Mouse (Mus musculus) brain, embryonic 18.5 days (tissue): ENCODE data around the gene Atg2a.
"Not testable (repeated sequence)": the region's sequence is repeated elsewhere in the genome, so short reads cannot be mapped to it uniquely, and the experiment has no call there.

Experiments
- DNase-seq: peaks from one replicate; pipeline ENCODE4 v3.0.0-alpha.2; 2012; ENCODE audit warnings: low read depth, low spot score

Gene Atg2a

DNA sequence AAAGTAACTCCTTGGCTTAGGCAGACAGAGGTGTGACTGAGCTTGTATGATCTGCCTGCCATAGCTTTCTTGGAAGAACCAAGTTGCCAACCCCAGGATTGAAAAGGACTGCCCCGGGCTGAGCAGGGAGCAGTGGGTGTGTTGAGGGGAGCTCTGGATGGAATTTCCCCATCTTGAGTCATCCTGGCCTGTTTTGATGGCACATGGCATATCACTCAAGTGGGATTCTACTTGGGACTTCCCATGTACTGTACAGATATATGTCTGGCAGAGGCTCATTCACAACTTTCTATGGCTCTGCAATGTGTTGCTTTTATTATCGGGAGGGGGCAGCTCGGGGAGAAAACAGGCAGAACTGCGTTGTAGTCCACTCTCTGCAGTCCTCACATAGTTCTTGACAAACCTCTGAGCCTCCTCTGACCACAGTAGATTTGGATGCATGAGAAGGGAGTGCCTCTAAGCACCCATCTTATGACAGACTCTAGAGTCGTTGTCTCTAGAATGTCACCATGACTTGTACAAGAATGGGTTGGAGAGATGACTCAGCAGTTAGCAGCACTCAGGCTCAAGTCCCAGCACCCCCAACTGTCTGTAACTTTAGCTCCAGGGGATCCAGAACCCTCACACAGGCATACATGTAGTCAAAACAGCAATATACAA lies 55.2 kb downstream of the Atg2a start:
- no peak for DNase-seq

DNA sequence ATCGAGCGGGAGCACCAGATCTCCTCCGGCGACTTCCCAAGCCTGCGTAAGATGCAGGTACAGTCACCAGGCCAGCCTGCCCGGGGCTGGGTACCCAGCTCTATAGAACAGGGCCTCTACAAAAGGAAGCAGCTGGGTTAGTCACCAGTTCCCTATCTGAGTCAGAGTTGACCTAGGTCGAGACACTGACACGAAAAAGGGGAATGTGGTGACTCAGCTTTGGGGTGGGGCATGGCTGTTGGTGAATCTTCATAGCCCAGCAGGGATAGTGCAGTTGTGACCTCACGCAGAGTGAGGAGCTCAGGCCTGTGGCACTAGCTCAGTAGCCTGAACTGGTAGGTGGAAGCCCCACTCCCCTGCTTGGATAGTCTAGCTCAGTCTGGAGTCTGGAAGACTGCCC lies 56.2 kb downstream of the Atg2a start:
- no peak for DNase-seq

DNA sequence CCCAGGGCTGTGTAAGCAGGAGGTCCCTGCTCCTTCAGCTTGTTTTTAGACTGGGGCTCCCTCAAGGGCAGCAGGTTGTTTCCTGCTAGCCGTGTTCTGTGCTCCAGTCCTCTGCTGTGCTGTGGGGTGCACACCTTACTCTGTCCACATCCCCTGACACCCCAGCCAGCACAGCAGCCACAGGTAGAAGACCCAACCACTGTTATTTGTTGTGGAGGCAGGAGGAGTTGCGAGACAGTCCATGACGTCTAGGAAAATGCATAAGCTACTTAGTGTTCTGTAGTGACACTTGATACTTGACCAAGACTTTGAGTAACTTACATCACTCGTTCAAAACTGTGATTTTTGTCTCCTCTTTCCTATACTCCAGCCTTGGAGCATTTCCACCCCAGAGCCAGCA lies 57.5 kb downstream of the Atg2a start:
- DNase-seq = no peak

DNA sequence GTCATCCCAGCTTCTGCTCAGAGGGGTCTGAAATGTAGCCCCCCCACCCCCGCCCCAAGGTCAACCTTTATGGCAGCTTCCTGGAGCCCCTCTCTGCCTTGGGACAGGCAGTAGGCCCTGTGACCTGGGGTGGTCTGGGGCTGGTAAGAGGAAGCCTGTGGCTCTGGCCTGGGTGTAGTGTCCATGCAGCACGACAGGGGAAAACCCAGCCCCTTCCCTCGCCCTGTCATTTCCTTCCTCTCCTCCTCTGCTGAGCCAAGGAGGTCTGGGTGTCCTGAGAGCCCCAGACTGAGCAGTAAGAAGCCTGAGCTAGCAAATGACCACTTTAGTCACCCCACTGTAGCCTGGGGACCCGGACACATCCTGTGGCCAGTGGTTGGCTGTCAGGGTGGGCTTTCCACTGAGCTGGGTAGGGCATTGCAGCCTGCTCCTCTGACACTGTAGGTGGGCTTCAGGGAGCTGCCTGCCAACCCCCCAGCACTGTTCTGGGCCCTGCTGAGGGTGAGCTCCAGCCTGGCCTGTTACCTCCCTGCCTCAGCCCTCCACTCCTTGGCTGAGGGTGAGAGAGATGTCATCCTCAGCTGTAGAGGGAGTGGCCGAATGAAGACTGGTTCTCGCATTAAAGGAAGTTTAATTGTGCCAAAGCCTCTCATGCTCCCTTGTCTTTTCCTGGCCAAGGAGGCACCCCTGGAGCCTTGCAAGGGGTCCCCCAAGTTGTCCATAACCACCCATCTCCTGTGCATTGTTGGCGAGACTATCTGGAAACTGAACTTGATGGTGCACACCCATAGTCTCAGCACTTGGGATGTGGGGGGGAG lies 58.2 kb downstream of the Atg2a start:
- no peak for DNase-seq

DNA sequence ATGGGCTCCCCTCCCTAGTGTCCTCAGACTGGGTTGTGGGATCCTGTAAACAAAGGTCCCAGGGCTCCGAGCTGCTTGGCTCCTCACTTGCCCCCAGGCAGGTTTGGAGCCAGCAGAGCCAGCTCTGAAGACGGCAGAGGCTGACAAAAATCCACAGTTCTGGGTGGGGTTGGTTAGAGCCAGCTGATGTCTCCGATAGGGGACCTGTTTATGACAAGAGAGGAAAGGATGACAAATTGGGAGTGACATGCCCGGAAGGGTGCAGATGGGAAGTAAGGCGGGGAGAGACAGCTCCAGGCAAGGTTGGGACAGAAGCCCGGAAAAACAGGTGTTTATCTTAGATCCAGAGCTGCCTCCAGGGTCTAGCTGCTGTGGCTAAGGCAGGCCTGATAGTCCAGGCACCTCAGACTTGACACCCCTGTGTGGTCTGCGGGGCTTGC lies 59.0 kb downstream of the Atg2a start:
- DNase-seq = no peak

DNA sequence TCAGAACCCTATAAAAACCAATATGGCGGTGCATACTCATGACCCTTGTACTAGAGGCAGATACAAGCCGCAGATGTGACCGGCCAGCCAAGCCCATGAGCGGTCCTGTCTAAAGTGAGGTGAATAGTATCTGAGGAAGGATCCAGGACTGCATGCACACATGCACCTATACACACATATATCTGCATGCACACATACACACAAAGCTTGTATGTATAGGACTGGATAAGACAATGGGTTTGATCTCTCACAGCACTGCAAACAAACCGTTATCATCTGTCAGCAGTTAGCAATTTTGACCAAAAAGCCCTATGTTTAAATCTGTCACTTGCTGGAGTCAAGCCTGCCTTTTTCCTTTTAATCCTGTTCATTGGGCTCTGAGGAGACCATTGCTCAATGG lies 60.6 kb downstream of the Atg2a start:
- DNase-seq = no peak

DNA sequence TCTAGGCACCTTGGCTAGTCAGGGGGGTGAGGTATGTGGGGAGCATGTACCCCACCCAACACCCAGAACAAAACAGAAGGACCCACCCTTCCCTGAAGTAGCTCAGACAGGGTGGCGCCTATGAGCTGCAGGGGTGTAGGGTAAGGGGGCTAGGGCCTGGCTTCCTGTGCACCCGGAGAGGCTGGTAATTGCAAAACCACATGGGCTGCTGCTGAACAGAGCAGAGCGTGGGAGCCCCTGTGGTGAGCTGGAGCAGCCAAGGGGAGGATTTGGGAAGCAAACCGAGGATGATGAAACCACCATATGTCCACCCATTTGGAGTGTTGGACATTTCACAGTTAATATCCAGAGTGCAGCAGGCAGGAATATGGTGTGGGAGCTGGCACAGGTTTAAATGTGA lies 61.1 kb downstream of the Atg2a start:
- no peak for DNase-seq

DNA sequence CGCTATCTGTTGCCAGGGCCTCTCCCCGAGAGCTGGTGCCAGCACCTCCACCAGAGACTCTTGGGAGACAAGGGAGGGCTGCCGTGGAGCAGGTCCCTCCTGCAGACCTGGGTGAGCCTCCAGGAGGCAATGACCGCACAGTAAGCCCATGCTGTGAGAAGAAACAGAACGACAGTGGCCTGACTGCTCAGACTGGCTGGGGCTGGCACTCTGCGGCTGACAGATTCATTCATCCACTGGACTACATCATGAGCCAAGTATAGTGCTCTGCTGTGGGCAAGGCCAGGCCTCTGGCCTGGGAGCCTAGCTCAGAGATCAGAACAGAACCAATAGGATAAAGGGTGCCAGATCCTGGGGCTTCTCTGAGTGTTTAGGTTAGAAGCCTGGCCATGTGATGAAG lies 62.4 kb downstream of the Atg2a start:
- DNase-seq = no peak

DNA sequence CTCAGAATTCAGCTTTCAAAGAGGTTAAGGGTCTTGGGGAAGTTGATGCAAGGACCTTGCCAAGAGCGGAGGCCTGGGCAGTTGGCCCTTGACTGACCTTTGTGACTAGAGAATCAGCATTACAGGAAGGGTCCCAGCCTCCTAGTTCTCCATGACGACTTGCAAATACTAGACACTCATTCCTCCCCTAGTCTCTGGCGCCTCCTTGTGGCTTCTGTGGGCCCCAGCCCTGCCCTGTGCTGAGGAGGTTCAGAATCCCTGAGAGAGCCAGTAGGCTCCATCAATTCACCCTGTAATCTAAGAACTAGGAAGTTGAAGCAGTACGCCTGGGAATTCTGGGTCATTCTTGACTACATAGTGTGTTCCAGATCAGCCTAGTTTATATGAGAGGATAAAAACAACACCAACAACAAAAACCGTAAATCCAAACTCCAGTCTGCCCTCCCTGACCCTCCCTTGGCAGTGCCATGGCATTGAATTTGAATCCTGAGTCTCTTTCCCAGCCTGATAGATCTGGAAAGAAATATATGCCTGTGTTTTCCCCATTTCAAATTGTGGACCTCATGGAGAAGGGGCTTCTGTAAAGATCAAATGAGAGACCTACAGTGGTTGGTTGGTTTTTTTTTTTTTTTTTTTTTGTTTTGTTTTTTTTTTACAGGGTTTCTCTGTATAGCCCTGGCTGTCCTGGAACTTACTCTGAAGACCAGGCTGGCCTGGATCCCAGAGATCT lies 63.5 kb downstream of the Atg2a start:
- DNase-seq = no peak

DNA sequence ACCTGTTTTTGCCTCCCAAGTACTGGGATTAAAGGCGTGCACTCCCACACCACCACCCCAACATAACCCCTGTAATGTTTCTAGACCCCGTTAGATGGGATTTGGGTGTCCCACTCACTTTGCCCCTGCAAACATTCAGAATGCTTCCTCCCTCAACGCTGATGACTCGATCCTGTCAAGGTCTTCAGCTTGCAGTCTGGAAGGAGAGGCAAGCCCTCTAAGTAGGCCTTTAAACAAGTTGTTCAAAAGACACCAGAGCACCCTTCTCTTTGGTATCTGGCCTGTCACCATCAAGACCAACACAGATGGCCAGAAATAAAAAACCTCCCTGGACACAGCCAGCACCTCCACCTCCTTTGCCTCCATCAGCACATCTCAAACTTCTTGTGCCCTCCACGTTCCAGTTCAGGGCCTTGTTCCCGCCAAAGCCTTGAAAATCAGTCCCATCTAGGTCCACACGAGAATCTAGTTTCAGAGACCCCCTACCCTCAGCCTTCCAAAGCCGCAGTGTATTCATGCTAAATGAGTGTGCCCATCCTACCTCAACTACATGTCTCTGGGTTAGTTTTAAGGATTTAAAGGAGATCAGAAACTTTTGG lies 64.1 kb downstream of the Atg2a start:
- DNase-seq = no peak

DNA sequence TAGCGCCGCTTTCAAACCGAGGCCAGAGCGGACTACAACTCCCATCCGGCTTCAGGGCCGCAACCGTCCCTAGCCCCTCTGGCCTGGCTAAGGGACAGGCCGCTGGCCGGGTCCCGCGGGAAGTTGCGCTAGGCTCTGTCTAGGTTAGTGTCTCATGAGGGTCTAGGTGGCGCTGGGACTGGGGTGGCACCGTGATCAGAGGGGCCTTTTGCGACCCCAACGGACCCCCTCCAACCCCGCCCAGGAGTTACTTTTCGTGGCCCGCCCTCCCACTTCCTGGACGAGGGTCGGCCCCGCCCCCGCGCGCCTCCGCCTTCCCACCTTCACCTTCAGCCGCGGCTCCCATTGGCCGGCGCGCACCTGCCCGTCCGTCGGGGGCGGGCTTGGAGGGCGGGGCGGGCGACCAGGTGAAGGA lies 64.7 kb downstream of the Atg2a start, which contains the start of gene Cdc42bpg:
Gene Cdc42bpg (plus strand): TSS at position 320 of the 415 bp plus-strand sequence.
- no peak for DNase-seq

DNA sequence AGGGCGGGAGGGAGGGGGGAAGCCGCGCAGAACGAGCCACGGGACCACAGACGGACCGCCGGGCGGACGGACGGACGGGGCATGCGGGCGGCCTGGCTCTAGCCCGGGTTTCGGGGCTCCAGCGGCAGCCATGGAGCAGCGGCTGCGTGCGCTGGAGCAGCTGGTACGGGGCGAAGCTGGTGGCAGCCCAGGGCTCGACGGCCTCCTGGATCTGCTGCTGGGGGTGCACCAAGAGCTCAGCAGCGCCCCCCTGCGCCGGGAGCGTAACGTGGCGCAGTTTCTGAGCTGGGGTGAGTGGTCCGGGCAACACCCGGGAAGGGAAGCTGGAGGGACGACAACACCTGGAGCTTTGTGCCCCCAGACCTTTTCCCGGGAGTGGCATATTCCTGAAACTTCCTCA lies 65.1 kb downstream of the Atg2a start:
- DNase-seq = no peak

DNA sequence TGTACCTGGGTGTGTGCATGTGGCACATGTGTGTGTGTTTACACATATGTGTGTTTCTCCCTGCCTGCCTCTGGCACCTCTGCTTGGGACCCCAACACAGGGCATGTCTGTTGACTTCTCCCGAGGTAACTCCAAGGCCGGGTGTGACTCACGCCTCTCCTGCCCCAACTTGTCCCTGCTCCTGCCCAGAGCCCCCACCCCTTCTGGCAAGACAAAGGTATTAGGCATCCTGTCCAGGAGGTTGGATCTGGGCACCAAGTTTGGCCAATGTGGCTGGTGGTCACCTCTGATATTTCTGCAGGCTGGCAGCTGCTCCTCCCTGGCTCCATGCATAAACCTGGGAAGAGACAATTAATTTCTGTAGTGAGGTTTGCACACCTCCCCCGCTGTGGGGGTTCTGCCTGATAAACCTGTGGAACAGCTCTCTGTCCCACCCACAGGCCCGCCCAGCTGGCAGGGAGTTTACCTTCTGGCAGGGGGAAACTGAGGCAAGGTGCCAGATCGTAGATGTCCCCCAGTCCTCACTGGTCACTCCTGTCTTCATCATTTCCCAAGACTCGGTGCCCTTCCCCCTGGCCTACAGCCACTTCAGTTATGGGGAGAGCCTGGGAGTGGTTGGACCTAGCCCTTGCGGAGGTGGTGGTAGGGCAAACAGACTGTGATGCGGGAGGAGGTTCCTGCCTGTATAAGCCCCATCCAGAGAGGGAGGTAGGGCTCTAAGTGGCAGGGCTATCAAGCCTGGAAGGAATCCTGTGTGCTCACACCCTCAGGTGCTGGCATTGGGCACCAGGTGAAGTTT lies 66.5 kb downstream of the Atg2a start:
- no peak for DNase-seq

DNA sequence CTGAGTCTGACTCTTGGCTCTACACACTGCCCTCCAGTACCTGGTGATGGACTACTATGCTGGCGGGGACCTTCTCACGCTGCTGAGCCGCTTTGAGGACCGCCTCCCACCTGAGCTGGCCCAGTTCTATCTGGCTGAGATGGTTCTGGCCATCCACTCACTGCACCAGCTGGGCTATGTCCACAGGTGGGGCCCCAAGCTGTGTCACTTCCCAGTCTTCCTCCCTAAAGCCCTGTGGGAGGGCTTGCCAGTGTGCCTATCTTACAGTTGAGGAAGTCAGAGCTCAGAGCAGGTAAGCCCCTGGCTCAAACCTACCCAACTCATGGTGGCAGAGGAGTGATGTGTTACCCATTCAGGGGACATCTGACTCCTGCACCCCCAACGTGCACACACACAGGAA lies 68.7 kb downstream of the Atg2a start:
- DNase-seq = no peak

DNA sequence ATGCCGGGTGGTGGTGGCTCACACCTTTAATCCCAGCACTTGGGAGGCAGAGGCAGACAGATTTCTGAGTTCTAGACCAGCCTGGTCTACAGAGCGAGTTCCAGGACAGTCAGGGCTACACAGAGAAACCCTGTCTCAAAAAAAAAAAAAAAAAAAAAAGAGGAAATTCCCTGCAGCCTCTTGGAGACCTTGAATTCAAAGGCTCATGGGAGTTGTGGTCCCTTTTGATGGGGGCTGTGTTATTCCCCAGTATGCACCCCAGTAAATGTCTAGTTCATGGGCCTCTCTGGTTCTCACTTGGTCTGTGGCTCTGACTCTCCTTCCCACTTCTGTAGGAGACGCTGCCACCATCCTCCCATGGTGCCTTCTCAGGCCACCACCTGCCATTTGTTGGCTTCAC lies 70.3 kb downstream of the Atg2a start:
- not testable (repeated sequence) for DNase-seq
